Mouse (Mus musculus) limb, embryonic 12.5 days (tissue): ENCODE measurements at regions not wholly inside any gene's neighbourhood (a gene's known extent, or its start where the extent isn't known, plus 50 kb on each side); places are given as distances from the start of the nearest gene placed in this dataset.
A peak's percentile ranks its signal among the peaks of the same experiment; 100 is the strongest.

ENCODE experiments used
- ATAC-seq: fragments of 200-750 bp; cut with Nextera tagmentation; 2 replicates; pipeline ENCODE4 v1.8.0; 2017; ENCODE audit warnings: low read depth, moderate TSS enrichment; ENCODE audit not compliant: insufficient number of reproducible peaks, insufficient read depth, low FRiP score, low TSS enrichment
- H3K27ac ChIP-seq: fragments of 300-500 bp; sonication (generic); 2 replicates; pipeline ENCODE4 v1.5.1; 2016; ENCODE audit warnings: mild to moderate bottlenecking, moderate library complexity
- H3K27me3 ChIP-seq: fragments of 300-500 bp; sonication (generic); 2 replicates; pipeline ENCODE4 v1.6.1; 2016; ENCODE audit warnings: mild to moderate bottlenecking, moderate library complexity
- H3K36me3 ChIP-seq: fragments of 300-500 bp; sonication (generic); 2 replicates; pipeline ENCODE4 v1.6.1; 2016; ENCODE audit warnings: mild to moderate bottlenecking, moderate library complexity
- H3K4me1 ChIP-seq: fragments of 300-500 bp; sonication (generic); replicated peaks from 2 replicates; pipeline ENCODE4 v1.6.1; 2016
- H3K4me2 ChIP-seq: fragments of 300-500 bp; sonication (generic); 2 replicates; pipeline ENCODE4 v1.6.1; 2016; ENCODE audit warnings: mild to moderate bottlenecking, moderate library complexity
- H3K4me3 ChIP-seq: fragments of 300-500 bp; sonication (generic); replicated peaks from 2 replicates; pipeline ENCODE4 v1.5.1; 2016; ENCODE audit warnings: mild to moderate bottlenecking
- H3K9ac ChIP-seq: fragments of 300-500 bp; sonication (generic); replicated peaks from 2 replicates; pipeline ENCODE4 v1.6.1; 2016; ENCODE audit warnings: mild to moderate bottlenecking, moderate library complexity
- H3K9me3 ChIP-seq: fragments of 300-500 bp; sonication (generic); 2 replicates; pipeline ENCODE4 v1.6.1; 2016; ENCODE audit warnings: mild to moderate bottlenecking, moderate library complexity
- WGBS: fragments of 180-500 bp; shearing (Covaris S2); methylation state at CpG from one replicate; pipeline ENCODE4 v1.1.7; 2016; 5-methylcytosine and 5-hydroxymethylcytosine counted together

- no peaks in the 10 kb centered on the region for H3K27me3 ChIP-seq
- no peak overlapping the region for H3K4me2 ChIP-seq
- H3K27ac ChIP-seq = no peak overlapping the region
- H3K9ac ChIP-seq = no peak overlapping the region
- ATAC-seq = no peak
- WGBS = 28% methylated on average over 1 of the region's 1 CpGs
- H3K9me3 ChIP-seq = no peaks in the 10 kb centered on the region
- H3K36me3 ChIP-seq = no peaks in the 10 kb centered on the region
- H3K4me3 ChIP-seq = no peak overlapping the region
- peaks cover 19% of the 10 kb centered on the region for H3K4me1 ChIP-seq
Measured at GRCm38 (mm10) chr7:70799976-70800375, 433.4 kb upstream of the Nr2f2 start.

DNA sequence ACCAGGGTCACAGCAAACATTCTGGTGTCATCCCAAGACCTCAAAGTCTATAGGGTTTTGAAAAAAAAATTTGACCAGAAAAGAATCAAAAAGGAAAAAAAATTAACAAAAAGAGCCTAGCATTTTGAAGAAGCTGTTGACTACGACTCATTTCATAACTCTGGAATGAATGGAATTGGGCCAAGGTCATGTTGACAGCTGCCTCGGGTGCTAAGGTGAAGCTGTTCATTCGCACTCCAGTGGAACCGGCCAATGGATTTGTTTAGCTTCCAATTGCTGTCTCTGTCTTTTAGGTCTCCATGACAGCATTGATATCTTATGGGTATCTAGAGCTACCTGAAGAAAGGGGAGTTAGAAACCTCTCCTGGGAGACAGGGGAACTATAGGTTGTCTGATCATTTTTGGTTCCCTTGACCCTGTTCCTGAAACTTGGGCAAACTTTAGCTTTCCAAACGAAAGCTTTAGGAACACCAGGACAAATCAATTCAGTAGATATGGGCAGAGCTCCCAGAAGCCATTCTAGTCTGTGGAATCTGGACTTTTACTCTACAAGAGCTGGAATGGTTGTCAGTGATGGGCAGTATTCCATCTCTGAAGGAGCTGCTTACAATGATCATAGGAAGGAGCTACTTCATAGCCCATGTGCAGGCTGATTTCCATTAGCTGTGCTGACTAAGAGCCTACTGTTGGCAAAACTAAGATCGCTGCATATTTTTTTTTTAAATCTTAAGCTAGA is 432.7 kb upstream of the Nr2f2 start:
- Histone ChIP-seq H3K4me1 (peaks cover 13% of the 10 kb centered on the region), H3K36me3 (no peaks in the 10 kb centered on the region), H3K9ac (no peak overlapping the region), H3K4me2 (no peak overlapping the region), H3K9me3 (no peaks in the 10 kb centered on the region), H3K27me3 (no peaks in the 10 kb centered on the region), H3K4me3 (no peak overlapping the region), H3K27ac (no peak overlapping the region)
- ATAC-seq = no peak
- WGBS = 83% methylated on average over 6 of the region's 6 CpGs

- Histone ChIP-seq H3K36me3 (no peaks in the 10 kb centered on the region), H3K27me3 (no peaks in the 10 kb centered on the region), H3K9me3 (no peaks in the 10 kb centered on the region), H3K4me1 (peaks cover 13% of the 10 kb centered on the region), H3K27ac (no peak overlapping the region), H3K4me2 (peak overlapping the region; percentile 26), H3K9ac (no peak overlapping the region), H3K4me3 (no peak overlapping the region)
- peak; percentile 76; the same call in 1 of the 2 replicates for ATAC-seq
- 6% methylated on average over 12 of the region's 12 CpGs for WGBS
Measured at GRCm38 (mm10) chr7:70796038-70796760, 429.7 kb upstream of the Nr2f2 start.

DNA sequence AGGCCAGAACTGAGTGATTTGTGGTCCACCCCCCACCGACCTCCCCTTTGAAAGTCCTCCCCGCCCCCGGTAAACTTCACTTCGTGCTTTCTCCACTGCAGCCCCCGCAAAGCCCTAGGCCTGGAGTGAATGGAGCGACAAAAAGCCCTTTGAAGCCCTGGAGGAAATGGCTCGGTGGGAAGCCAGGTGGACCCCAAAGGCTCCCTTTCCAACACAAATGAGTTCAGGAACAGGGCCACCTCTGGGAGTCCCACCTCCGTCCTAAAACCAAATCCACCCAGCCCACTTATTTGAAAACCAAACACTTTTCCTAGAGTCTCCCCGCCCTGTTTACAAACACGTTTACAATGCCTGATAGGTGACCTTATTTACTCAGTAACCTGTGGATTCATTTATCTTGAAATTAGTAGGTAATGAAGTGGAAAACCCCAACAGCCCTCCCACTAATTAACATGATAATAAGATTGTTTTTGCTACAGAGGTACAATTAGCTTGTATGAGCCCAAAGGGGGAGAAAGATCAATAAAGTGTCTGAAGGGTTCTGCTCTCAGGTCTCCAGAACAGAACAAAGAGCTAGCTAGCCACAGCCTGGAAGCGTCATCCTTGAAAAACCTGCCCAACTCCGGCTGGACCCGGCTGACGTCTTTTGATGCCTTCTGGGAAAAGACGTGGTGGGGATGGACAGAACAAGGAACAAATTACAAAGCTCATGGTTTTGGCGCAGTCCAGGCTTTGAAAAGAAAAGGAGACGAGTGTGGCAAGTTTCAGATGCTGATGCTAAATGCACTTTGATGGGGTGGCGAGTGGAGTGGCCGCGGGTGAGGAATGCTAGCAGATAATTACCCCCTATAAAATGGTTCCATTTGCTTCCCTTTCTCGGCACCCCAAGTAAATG is 422.6 kb upstream of the Nr2f2 start:
- H3K4me3 ChIP-seq = no peak overlapping the region
- H3K4me2 ChIP-seq = peak overlapping the region; percentile 41
- H3K9ac ChIP-seq = no peak overlapping the region
- H3K36me3 ChIP-seq = no peaks in the 10 kb centered on the region
- peak overlapping the region; percentile 37 for H3K27ac ChIP-seq
- ATAC-seq = no peak
- 4% methylated on average over 21 of the region's 21 CpGs for WGBS
- peaks cover 34% of the 10 kb centered on the region for H3K4me1 ChIP-seq
- H3K27me3 ChIP-seq = peaks cover 9% of the 10 kb centered on the region
- H3K9me3 ChIP-seq = no peaks in the 10 kb centered on the region

- H3K27ac ChIP-seq = no peak overlapping the region
- WGBS = 17% methylated on average over 5 of the region's 5 CpGs
- no peaks in the 10 kb centered on the region for H3K9me3 ChIP-seq
- no peak overlapping the region for H3K9ac ChIP-seq
- H3K27me3 ChIP-seq = peaks cover 9% of the 10 kb centered on the region
- H3K4me2 ChIP-seq = no peak overlapping the region
- ATAC-seq = no peak
- H3K4me1 ChIP-seq = peaks cover 34% of the 10 kb centered on the region
- no peak overlapping the region for H3K4me3 ChIP-seq
- no peaks in the 10 kb centered on the region for H3K36me3 ChIP-seq
Measured at GRCm38 (mm10) chr7:70787966-70788365, 421.4 kb upstream of the Nr2f2 start.

- Histone ChIP-seq H3K36me3 (no peaks in the 10 kb centered on the region), H3K27ac (no peak overlapping the region), H3K27me3 (peaks cover 4% of the 10 kb centered on the region; the same call in 1 of the 2 replicates), H3K4me1 (peaks cover 9% of the 10 kb centered on the region), H3K4me3 (no peak overlapping the region), H3K9me3 (no peaks in the 10 kb centered on the region), H3K4me2 (no peak overlapping the region), H3K9ac (no peak overlapping the region)
- WGBS = 72% methylated on average over 2 of the region's 2 CpGs
- no peak for ATAC-seq
Measured at GRCm38 (mm10) chr7:70780742-70781332, 414.3 kb upstream of the Nr2f2 start.

- ATAC-seq = no peak
- Histone ChIP-seq H3K9ac (no peak overlapping the region), H3K27ac (no peak overlapping the region), H3K36me3 (no peaks in the 10 kb centered on the region), H3K4me3 (no peak overlapping the region), H3K27me3 (peaks cover 4% of the 10 kb centered on the region; the same call in 1 of the 2 replicates), H3K4me2 (no peak overlapping the region), H3K4me1 (peaks cover 15% of the 10 kb centered on the region), H3K9me3 (peaks cover 4% of the 10 kb centered on the region; the same call in 1 of the 2 replicates)
- WGBS = 66% methylated on average over 4 of the region's 4 CpGs
Measured at GRCm38 (mm10) chr7:70777763-70778162, 411.2 kb upstream of the Nr2f2 start.

GRCm38 (mm10) chr7:70769655-70770054 is 403.1 kb upstream of the Nr2f2 start:
- no peak overlapping the region for H3K27ac ChIP-seq
- no peak overlapping the region for H3K4me2 ChIP-seq
- peaks cover 4% of the 10 kb centered on the region; the same call in 1 of the 2 replicates for H3K9me3 ChIP-seq
- no peaks in the 10 kb centered on the region for H3K36me3 ChIP-seq
- H3K4me1 ChIP-seq = no peaks in the 10 kb centered on the region; the same call in 1 of the 2 replicates
- H3K27me3 ChIP-seq = no peaks in the 10 kb centered on the region; the same call in 1 of the 2 replicates
- 47% methylated on average over 6 of the region's 6 CpGs for WGBS
- H3K4me3 ChIP-seq = no peak overlapping the region
- no peak overlapping the region for H3K9ac ChIP-seq
- ATAC-seq = no peak

GRCm38 (mm10) chr7:70767697-70768096 is 401.2 kb upstream of the Nr2f2 start:
- Histone ChIP-seq H3K9ac (no peak overlapping the region), H3K4me2 (no peak overlapping the region), H3K36me3 (no peaks in the 10 kb centered on the region), H3K27ac (no peak overlapping the region), H3K9me3 (no peaks in the 10 kb centered on the region), H3K4me3 (no peak overlapping the region), H3K4me1 (no peaks in the 10 kb centered on the region; the same call in 1 of the 2 replicates), H3K27me3 (no peaks in the 10 kb centered on the region)
- WGBS = 72% methylated on average over 5 of the region's 5 CpGs
- no peak for ATAC-seq

DNA sequence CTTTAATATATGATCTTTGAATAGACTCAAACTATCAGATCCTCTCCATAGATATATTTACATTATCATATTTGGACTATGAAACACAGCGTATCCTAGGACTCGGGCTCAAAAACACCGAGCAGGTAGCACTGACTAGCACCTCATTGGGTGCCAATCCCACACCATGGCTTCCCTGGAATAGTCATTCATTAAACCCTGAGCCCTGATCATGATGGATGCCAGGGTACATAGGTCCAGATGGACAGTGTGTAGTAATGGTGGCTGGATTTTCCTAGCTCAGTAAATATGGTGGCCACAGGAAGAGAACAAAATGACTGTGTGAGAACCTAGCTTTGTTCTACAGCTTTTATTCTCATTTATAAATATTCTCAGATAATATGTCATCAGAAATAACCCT is 390.1 kb upstream of the Nr2f2 start:
- Histone ChIP-seq H3K4me3 (no peak overlapping the region), H3K27me3 (no peaks in the 10 kb centered on the region), H3K9ac (no peak overlapping the region), H3K27ac (no peak overlapping the region), H3K9me3 (peaks cover 7% of the 10 kb centered on the region), H3K4me2 (no peak overlapping the region), H3K36me3 (no peaks in the 10 kb centered on the region), H3K4me1 (no peaks in the 10 kb centered on the region)
- ATAC-seq = no peak
- 96% methylated on average over 3 of the region's 3 CpGs for WGBS
